Mouse (Mus musculus) forebrain, embryonic 11.5 days (tissue): Measurements from ENCODE around the gene Prkca. TPM values are rescaled to one million over a fixed set of nuclear protein-coding genes. Genes with fewer than 3 reads are reported as not detected.

Source experiments
- ATAC-seq: fragments of 200-750 bp; cut with Nextera tagmentation; replicated peaks from 2 replicates; pipeline ENCODE4 v1.8.0; 2017; ENCODE audit warnings: moderate TSS enrichment; ENCODE audit not compliant: low FRiP score
- DNase-seq: peaks from one replicate; pipeline ENCODE4 v3.0.0-alpha.2; 2017; ENCODE audit warnings: low spot score
- H3K27ac ChIP-seq: fragments of 300-500 bp; sonication (generic); 2 replicates; pipeline ENCODE4 v1.5.1; 2014; ENCODE audit warnings: low read depth, low read length
- H3K27me3 ChIP-seq: fragments of 300-500 bp; sonication (generic); 2 replicates; pipeline ENCODE4 v1.6.1; 2014; ENCODE audit warnings: mild to moderate bottlenecking, low read length, mixed read lengths; ENCODE audit not compliant: control insufficient read depth, insufficient read depth
- H3K36me3 ChIP-seq: fragments of 300-500 bp; sonication (generic); 2 replicates; pipeline ENCODE4 v1.6.1; 2014; ENCODE audit warnings: mild to moderate bottlenecking, low read length, moderate library complexity, mixed read lengths; ENCODE audit not compliant: control insufficient read depth, insufficient read depth
- H3K4me1 ChIP-seq: fragments of 300-500 bp; sonication (generic); replicated peaks from 2 replicates; pipeline ENCODE4 v1.6.1; 2014; ENCODE audit warnings: low read length, mixed read lengths; ENCODE audit not compliant: control insufficient read depth, insufficient read depth
- H3K4me2 ChIP-seq: fragments of 300-500 bp; sonication (generic); 2 replicates; pipeline ENCODE4 v1.6.1; 2014; ENCODE audit warnings: low read depth, mild to moderate bottlenecking, low read length, moderate library complexity, mixed read lengths; ENCODE audit not compliant: severe bottlenecking
- H3K4me3 ChIP-seq: fragments of 300-500 bp; sonication (generic); 2 replicates; pipeline ENCODE4 v1.5.1; 2014; ENCODE audit warnings: low read depth, low read length
- H3K9ac ChIP-seq: fragments of 300-500 bp; sonication (generic); 2 replicates; pipeline ENCODE4 v1.6.1; 2014; ENCODE audit warnings: low read length
- H3K9me3 ChIP-seq: fragments of 300-500 bp; sonication (generic); 2 replicates; pipeline ENCODE4 v1.6.1; 2016; ENCODE audit warnings: low read length, mixed read lengths; ENCODE audit not compliant: control insufficient read depth
- WGBS: fragments of 180-500 bp; shearing (Covaris S2); extraction: QIAGEN DNeasy Blood & Tissue Kit; methylation state at CpG from one replicate; pipeline ENCODE4 v1.1.7; 2014; 5-methylcytosine and 5-hydroxymethylcytosine counted together
- polyA plus RNA-seq: library from polyadenylated mRNA; unstranded; fragments of >200 nt; fragmentation: Nextera tagmentation; extraction: Ambion mirVana; gene quantifications from 2 replicates; pipeline ENCODE4 v1.2.1, GENCODE M21; 2014

The Prkca gene
- polyA plus RNA-seq, 1 experiment from 2014 or later: 5.2 TPM

DNA sequence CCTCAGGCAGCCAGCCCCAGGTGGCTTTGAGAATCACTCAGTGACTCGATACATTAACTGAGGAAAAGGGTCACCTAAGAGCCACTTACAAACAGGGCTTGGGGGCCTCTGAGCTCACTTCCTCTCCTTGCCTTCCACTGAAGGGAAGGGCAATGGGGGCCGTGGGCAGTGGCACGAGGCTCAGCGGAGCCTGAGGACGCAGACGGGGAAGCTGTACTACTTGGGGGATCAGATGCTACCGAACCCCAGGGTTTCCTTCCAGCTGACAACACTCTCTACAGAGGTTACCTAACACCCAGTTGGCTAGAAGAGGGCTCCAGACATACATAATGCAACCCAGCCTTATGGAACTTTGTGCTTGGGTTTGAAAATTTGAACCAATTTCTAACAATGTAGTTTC, 302.1 kb downstream of the Prkca start:
- 76% methylated on average over 7 of the region's 7 CpGs for WGBS

DNA sequence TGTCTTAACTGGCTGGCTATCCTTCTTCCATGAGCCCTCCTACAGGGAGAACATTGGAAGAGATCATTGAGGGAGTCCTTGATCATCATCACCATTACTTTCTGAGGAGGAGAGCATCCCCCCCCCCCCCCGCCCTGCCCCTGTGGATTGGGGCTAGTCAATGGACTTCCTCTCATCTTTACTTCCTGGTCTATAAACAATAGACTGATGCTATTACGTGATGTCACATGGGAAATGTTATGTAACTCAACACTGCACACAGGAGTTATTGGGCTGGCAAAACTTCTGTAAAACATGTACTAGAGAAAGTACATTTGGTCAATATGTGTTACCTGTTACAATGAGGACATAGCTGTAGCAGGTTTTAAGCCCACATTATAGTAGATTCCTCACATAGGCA, 302.9 kb downstream of the Prkca start:
- Histone ChIP-seq H3K9ac (no peak overlapping the region), H3K27ac (no peak overlapping the region), H3K4me2 (no peak overlapping the region), H3K4me1 (peaks cover 4% of the 10 kb centered on the region; the same call in 1 of the 2 replicates), H3K4me3 (no peak overlapping the region), H3K36me3 (no peaks in the 10 kb centered on the region), H3K9me3 (no peaks in the 10 kb centered on the region), H3K27me3 (no peaks in the 10 kb centered on the region; the same call in 1 of the 2 replicates)
- ATAC-seq: no peak
- 75% methylated on average over 2 of the region's 2 CpGs for WGBS
- no peak for DNase-seq

More for the DNA sequence above, 302.1 kb downstream of the Prkca start:
- Histone ChIP-seq H3K4me1 (peaks cover 4% of the 10 kb centered on the region; the same call in 1 of the 2 replicates), H3K9me3 (no peaks in the 10 kb centered on the region), H3K36me3 (no peaks in the 10 kb centered on the region), H3K4me3 (no peak overlapping the region), H3K27me3 (no peaks in the 10 kb centered on the region; the same call in 1 of the 2 replicates), H3K9ac (no peak overlapping the region), H3K4me2 (no peak overlapping the region), H3K27ac (no peak overlapping the region)
- DNase-seq (no peak), ATAC-seq (no peak)

DNA sequence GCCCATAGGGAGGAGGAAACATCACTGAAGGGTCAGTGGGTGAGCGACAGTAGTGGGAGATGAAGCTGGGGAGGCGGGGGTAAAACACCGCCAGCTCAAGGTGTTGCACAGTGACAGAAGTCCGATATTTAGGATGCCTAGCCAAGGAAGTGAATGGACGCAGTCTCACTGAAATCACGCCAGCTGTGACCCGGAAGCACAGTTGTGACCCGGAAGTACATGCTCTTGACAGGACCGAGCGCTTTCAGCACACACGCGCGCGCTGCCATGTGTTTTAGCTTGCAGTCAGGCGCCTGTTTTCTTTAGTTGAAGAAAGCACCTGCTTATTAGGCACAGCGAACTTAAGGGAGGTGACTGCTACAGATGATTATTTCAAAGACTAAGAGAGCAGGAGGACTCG, 304.0 kb downstream of the Prkca start:
- ATAC-seq (no peak), DNase-seq (no peak)
- Histone ChIP-seq H3K4me2 (no peak overlapping the region), H3K36me3 (no peaks in the 10 kb centered on the region), H3K4me3 (no peak overlapping the region), H3K4me1 (peaks cover 8% of the 10 kb centered on the region; the same call in 1 of the 2 replicates), H3K27ac (no peak overlapping the region), H3K9me3 (no peaks in the 10 kb centered on the region), H3K9ac (no peak overlapping the region), H3K27me3 (no peaks in the 10 kb centered on the region; the same call in 1 of the 2 replicates)
- 91% methylated on average over 17 of the region's 17 CpGs for WGBS

DNA sequence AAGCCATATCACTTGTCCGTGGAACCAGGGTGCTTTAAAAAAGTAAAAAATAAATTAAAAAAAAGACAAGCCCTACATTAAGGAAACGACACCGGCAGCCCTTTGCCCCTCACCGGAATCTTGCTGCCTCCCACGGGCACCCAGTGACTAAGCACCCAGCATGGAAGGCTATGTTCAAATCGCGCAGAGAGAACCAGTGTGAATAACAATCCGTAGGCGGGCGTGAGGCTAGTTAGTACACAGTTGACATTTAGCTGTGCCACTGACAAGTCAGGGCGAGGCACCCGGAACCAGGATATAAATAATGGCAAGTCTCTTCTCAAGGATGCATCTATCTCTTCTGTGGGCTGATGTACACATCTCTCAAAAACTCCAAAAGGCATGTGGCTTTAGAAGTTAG, 304.7 kb downstream of the Prkca start:
- WGBS: 89% methylated on average over 12 of the region's 12 CpGs
- Histone ChIP-seq H3K27me3 (no peaks in the 10 kb centered on the region; the same call in 1 of the 2 replicates), H3K4me2 (no peak overlapping the region)

DNA sequence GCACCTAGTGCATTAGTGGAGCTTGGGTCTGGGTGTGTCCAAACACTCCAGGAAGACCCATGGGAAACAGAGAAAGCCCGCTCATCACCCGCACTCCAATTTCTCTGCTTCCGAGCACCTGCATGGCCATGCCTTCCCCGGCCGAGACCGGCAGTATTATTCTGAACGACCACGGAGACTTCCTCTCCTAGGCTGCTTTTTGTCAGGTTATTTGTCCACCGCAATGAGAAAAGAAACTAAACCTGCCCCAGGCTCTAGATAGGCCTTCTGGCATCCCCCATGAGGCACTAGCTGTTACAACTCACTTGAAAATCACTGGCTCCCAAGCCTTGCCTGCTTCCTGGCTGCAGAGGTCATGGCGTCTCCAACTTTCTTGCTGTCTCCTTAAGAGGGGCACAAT, 307.4 kb downstream of the Prkca start:
- no peaks in the 10 kb centered on the region; the same call in 1 of the 2 replicates for H3K27me3 ChIP-seq
- WGBS: 94% methylated on average over 10 of the region's 10 CpGs
- peaks cover 15% of the 10 kb centered on the region; the same call in 1 of the 2 replicates for H3K4me1 ChIP-seq

More for the DNA sequence above, 304.7 kb downstream of the Prkca start:
- no peak overlapping the region for H3K9ac ChIP-seq
- no peaks in the 10 kb centered on the region for H3K36me3 ChIP-seq
- no peak overlapping the region for H3K27ac ChIP-seq
- peaks cover 14% of the 10 kb centered on the region; the same call in 1 of the 2 replicates for H3K4me1 ChIP-seq
- DNase-seq: no peak
- H3K4me3 ChIP-seq: no peak overlapping the region
- ATAC-seq: no peak
- no peaks in the 10 kb centered on the region for H3K9me3 ChIP-seq

DNA sequence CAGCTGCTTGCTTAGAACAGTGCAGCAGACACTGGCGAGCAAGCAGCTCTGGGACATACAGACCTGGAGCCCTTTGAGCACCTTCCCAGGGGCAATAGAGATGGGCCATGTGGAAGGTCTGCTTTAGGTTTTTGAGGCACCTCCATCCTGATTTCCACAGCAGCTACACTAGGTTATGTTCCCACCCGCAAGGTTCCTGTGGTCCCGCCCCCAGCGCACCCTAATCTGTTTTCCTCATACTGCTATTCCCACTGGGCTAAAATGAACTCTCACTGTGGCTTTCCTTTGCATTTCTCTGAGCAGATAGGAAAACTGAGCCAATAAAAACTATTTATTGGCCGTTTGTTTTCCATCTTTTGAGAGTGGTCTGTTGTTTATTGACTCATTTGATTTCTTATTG, 308.0 kb downstream of the Prkca start:
- no peaks in the 10 kb centered on the region for H3K9me3 ChIP-seq
- no peaks in the 10 kb centered on the region for H3K36me3 ChIP-seq
- ATAC-seq (no peak), DNase-seq (no peak)
- 90% methylated on average over 5 of the region's 5 CpGs for WGBS
- H3K27ac ChIP-seq: no peak overlapping the region
- peaks cover 15% of the 10 kb centered on the region; the same call in 1 of the 2 replicates for H3K4me1 ChIP-seq
- H3K4me3 ChIP-seq: no peak overlapping the region
- no peak overlapping the region for H3K4me2 ChIP-seq
- no peaks in the 10 kb centered on the region; the same call in 1 of the 2 replicates for H3K27me3 ChIP-seq
- H3K9ac ChIP-seq: no peak overlapping the region

More for the DNA sequence above, 307.4 kb downstream of the Prkca start:
- no peak for DNase-seq
- no peak for ATAC-seq
- Histone ChIP-seq H3K9ac (no peak overlapping the region), H3K4me3 (no peak overlapping the region), H3K9me3 (no peaks in the 10 kb centered on the region), H3K36me3 (no peaks in the 10 kb centered on the region), H3K4me2 (no peak overlapping the region), H3K27ac (no peak overlapping the region)

DNA sequence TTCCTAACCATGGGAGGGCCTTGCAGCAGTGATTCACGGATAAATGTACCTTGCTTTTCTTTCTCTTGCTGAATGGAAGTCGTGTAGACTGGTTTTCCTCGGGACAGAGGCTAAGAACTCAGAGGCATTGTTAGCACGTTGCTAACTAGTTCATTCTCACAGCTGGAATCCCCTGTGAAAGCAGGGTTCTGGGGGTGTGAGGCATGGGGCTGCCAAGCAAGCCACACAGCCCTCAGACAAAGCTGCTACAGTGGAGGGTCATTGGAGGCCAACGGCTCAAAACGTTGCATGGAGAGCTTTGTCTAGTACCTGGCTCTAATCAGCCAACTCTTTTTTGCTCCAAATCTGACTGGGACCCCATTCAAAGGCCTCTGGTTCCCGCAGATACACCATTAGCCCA, 309.4 kb downstream of the Prkca start:
- Histone ChIP-seq H3K4me3 (no peak overlapping the region), H3K27me3 (no peaks in the 10 kb centered on the region; the same call in 1 of the 2 replicates), H3K27ac (no peak overlapping the region), H3K9me3 (no peaks in the 10 kb centered on the region), H3K36me3 (no peaks in the 10 kb centered on the region), H3K9ac (no peak overlapping the region), H3K4me2 (no peak overlapping the region), H3K4me1 (peaks cover 15% of the 10 kb centered on the region; the same call in 1 of the 2 replicates)
- ATAC-seq: peak; percentile 64; the same call in 1 of the 2 replicates
- WGBS: 5% methylated on average over 7 of the region's 7 CpGs
- DNase-seq: peak; percentile 66

DNA sequence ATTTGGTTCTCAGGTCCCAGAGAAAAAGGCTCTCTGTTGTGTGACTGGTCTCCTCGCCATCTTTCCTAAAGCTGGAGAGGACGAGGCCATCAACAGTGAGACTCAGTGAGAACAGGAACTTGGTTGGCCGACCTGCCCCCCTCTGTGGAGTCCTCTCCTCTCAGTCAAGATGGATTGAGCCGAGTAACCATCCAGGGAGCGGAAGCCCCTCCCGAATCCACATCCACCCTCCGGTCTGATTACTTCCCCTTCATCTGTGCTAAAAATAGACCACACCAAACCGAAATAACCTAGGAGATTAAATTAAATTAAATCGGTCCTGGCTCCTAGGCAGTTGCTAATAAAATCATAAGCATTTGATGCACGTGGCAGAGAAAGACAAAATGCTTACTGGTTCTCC, 311.2 kb downstream of the Prkca start:
- ATAC-seq (no peak), DNase-seq (no peak)
- WGBS: 78% methylated on average over 10 of the region's 10 CpGs
- H3K4me1 ChIP-seq: peaks cover 11% of the 10 kb centered on the region; the same call in 1 of the 2 replicates
- H3K27ac ChIP-seq: no peak overlapping the region
- no peaks in the 10 kb centered on the region for H3K9me3 ChIP-seq
- H3K4me3 ChIP-seq: no peak overlapping the region
- no peak overlapping the region for H3K4me2 ChIP-seq
- H3K27me3 ChIP-seq: no peaks in the 10 kb centered on the region; the same call in 1 of the 2 replicates
- H3K9ac ChIP-seq: no peak overlapping the region
- H3K36me3 ChIP-seq: no peaks in the 10 kb centered on the region

DNA sequence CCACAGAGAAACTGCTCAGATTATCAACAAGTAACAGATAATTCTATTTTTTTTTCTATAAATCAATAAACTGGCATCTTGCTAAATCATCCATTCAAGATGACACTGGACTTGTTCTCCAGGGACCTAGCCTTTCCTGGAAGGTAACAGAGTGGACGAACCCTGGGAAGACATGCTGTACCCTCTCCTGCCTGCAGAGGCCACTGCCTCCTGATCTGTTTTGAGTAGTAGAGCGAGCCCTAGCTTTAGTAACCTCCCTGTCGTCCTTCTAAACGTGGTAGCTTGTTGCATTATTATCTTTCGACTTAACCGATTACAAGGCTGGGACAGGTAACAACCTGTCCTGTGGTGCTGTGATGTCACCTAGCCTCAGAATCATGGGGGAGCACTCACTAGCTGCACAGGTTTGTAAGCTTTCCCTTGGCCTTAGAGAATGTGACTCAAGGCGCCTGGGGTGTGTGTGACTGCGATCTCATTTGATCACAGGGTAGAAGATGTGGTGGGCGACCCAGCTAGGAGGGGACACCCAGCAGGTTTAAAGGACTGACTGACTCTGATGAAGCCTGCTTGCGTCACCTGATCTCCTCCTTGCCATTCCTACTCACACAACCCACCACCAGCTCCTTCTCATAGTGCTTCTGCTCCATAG, 312.6 kb downstream of the Prkca start:
- no peak for ATAC-seq
- 54% methylated on average over 10 of the region's 10 CpGs for WGBS
- no peaks in the 10 kb centered on the region for H3K27me3 ChIP-seq
- peaks cover 11% of the 10 kb centered on the region; the same call in 1 of the 2 replicates for H3K4me1 ChIP-seq
- H3K36me3 ChIP-seq: no peaks in the 10 kb centered on the region
- peak; percentile 66 for DNase-seq
- no peak overlapping the region for H3K4me2 ChIP-seq
- H3K9ac ChIP-seq: no peak overlapping the region
- H3K27ac ChIP-seq: no peak overlapping the region
- H3K9me3 ChIP-seq: no peaks in the 10 kb centered on the region
- H3K4me3 ChIP-seq: no peak overlapping the region
